Mouse (Mus musculus): ENCODE results near the gene Ccdc124.

- TF ChIP-seq HCFC1 (IDR thresholded peaks at IDR 0.05; ENCODE audit: borderline replicate concordance, insufficient read depth, low read length) (no peak), CHD2 (IDR thresholded peaks at IDR 0.05; ENCODE audit: low read depth, low read length) (no peak), ZC3H11A (IDR thresholded peaks at IDR 0.05; ENCODE audit: borderline replicate concordance, low read depth, low read length) (no peak), MAFK (IDR thresholded peaks at IDR 0.05; ENCODE audit: insufficient read depth, low read depth, low read length) (no peak)
These were observed 22.8 kb downstream of the Ccdc124 start for GRCm38 (mm10) chr8:70850947-70851346.
